Mouse (Mus musculus): Measurements from ENCODE around the gene Ppp1r14d.

Ppp1r14d gene

GRCm38 (mm10) chr2:119172446-119172845 lies 57.3 kb downstream of the Ppp1r14d start:
- DNase-seq, result no peak

GRCm38 (mm10) chr2:119171574-119171973 lies 58.1 kb downstream of the Ppp1r14d start:
- no peak for DNase-seq

DNA sequence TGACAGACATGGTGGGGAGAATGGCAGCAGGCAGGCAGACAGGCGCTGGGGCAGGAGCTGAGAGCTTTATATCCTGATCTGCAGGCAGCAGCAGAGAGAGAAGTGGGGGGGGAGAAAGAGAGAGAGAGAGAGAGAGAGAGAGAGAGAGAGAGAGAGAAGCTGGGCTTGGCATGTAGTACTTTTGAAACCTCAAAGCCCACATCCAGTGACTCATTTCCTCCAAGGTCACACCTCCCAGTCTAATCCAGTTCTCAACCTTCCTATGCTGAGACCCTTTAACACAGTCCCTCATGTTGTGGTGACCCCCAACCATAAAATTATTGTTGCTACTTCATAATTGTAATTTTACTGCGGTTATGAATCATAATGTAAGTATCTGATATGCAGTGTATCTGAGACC lies 59.4 kb downstream of the Ppp1r14d start:
- no peak for DNase-seq

Measured in kidney, postnatal 36 days (tissue).